Mouse (Mus musculus) liver, adult 2 months (tissue): Measurements from ENCODE around the gene Gys1.
"Not testable (repeated sequence)": the region's sequence is repeated elsewhere in the genome, so short reads cannot be mapped to it uniquely, and the experiment has no call there.

Experiments
- CTCF ChIP-seq: fragments of 200-500 bp; IDR thresholded peaks from 2 replicates; pipeline ENCODE4 v1.5.1; 2011; ENCODE audit warnings: low read depth, low read length, control low read depth
- POLR2A ChIP-seq: fragments of 200-500 bp; IDR thresholded peaks from 2 replicates; pipeline ENCODE4 v1.6.1; 2011; ENCODE audit warnings: low read length, control low read depth; ENCODE audit not compliant: insufficient read depth; ENCODE audit errors: extremely low read depth

GRCm38 (mm10) chr7:45484985-45485384 is 50.3 kb downstream of the Gys1 start:
- not testable (repeated sequence) for TF ChIP-seq CTCF, POLR2A
